ENCODE assay signal across 21 mouse cellular contexts in genomic region chr4:62484928-62485327, GRCm38 (mm10). TPM values are rescaled to one million over a fixed set of nuclear protein-coding genes. Genes with fewer than 3 reads are reported as not detected.
DNase-seq lines count a peak whose midpoint lies in the region; ATAC-seq and TF ChIP-seq lines count a peak whose summit lies in the region.
"Had no signal": no experiment of that assay in that cellular context is flagged by ENCODE, and none has a peak within 500 bp of the region (broad histone marks: within the 10 kb centered on the region; RNA-seq: fewer than 3 reads in every experiment).

No protein-coding gene starts in this region.

- no peak for DNase-seq in liver
- no peak for DNase-seq in G1E (ENCODE audit: low spot score)
- peak; percentile 20 for DNase-seq in thymus, postnatal 25 days
- no peak for DNase-seq in left cerebral cortex, adult 18-20 months (ENCODE audit: low spot score in 2 of 2)
- DNase-seq in left cerebral cortex, postnatal 4 days = no peak
- DNase-seq: adrenal gland, adult 8-10 months; cerebellum, adult 9-11 months; kidney, adult 11 months; midbrain, embryonic 14.5 days; spleen, adult 18-20 months had no signal

- H3K27ac ChIP-seq in liver, embryonic 15.5 days (replicated peaks) = peak overlapping the region; percentile 72; the same call in 1 of the 2 replicates
- peak overlapping the region; percentile 68 for H3K27ac ChIP-seq in intestine, postnatal 0 days (ENCODE audit: low read depth, low read length)
- H3K27ac ChIP-seq: embryonic facial prominence, embryonic 13.5 days; forebrain, embryonic 15.5 days; heart, embryonic 13.5 days; hindbrain, embryonic 14.5 days; kidney, postnatal 0 days had no signal

- TF ChIP-seq CTCF in G1E (IDR thresholded peaks at IDR 0.05; ENCODE audit: low read depth, low read length) = no peak
- no peak for TF ChIP-seq CTCF in intestine, postnatal 0 days (IDR thresholded peaks at IDR 0.05; ENCODE audit: low read depth)

- H3K27me3 ChIP-seq in liver, embryonic 15.5 days = peaks cover 29% of the 10 kb centered on the region
- no peaks in the 10 kb centered on the region for H3K27me3 ChIP-seq in G1E (ENCODE audit: insufficient read depth, low read length)
- no peaks in the 10 kb centered on the region for H3K27me3 ChIP-seq in intestine, postnatal 0 days (replicated peaks; ENCODE audit: control insufficient read depth, insufficient read depth, low read length)
- H3K27me3 ChIP-seq: Patski had no signal

- H3K4me3 ChIP-seq in liver, embryonic 15.5 days (replicated peaks) = no peak overlapping the region
- no peak overlapping the region; the same call in 1 of the 2 replicates for H3K4me3 ChIP-seq in G1E (ENCODE audit: low read depth, low read length)
- no peak overlapping the region for H3K4me3 ChIP-seq in intestine, postnatal 0 days (ENCODE audit: low read depth, low read length)
- H3K4me3 ChIP-seq: embryonic facial prominence, embryonic 13.5 days; forebrain, embryonic 15.5 days; heart, embryonic 13.5 days; megakaryocyte, embryonic 14.5 days; myocyte had no signal

- WGBS in liver, embryonic 15.5 days (ENCODE audit: insufficient replicate concordance) = 46% methylated on average over 3 of the region's 3 CpGs
- 86% methylated on average over 3 of the region's 3 CpGs for WGBS in intestine, postnatal 0 days

- H3K9me3 ChIP-seq in liver, embryonic 15.5 days (replicated peaks) = no peaks in the 10 kb centered on the region
- no peaks in the 10 kb centered on the region for H3K9me3 ChIP-seq in G1E (replicated peaks)
- no peaks in the 10 kb centered on the region for H3K9me3 ChIP-seq in intestine, postnatal 0 days (ENCODE audit: control insufficient read depth)
- H3K9me3 ChIP-seq: embryonic facial prominence, embryonic 13.5 days; forebrain, embryonic 15.5 days; heart, embryonic 13.5 days; megakaryocyte, embryonic 14.5 days had no signal

- intact Hi-C loops in left cerebral cortex, postnatal 4 days (cut with DNase I) = no loop called here

- no peak overlapping the region for H3K9ac ChIP-seq in liver, embryonic 15.5 days
- H3K9ac ChIP-seq in intestine, postnatal 0 days (ENCODE audit: low read depth, low read length) = no peak overlapping the region
- H3K9ac ChIP-seq: embryonic facial prominence, embryonic 13.5 days; forebrain, embryonic 15.5 days; heart, embryonic 13.5 days; hindbrain, embryonic 14.5 days had no signal

- H3K36me3 ChIP-seq in liver, embryonic 15.5 days (replicated peaks) = no peaks in the 10 kb centered on the region
- no peaks in the 10 kb centered on the region for H3K36me3 ChIP-seq in G1E (replicated peaks)
- no peaks in the 10 kb centered on the region for H3K36me3 ChIP-seq in intestine, postnatal 0 days (ENCODE audit: control insufficient read depth, insufficient read depth)
- H3K36me3 ChIP-seq: embryonic facial prominence, embryonic 13.5 days; forebrain, embryonic 15.5 days; heart, embryonic 13.5 days had no signal

- H3K4me1 ChIP-seq in liver, embryonic 15.5 days (replicated peaks) = peaks cover 32% of the 10 kb centered on the region
- peaks cover 22% of the 10 kb centered on the region for H3K4me1 ChIP-seq in G1E (ENCODE audit: insufficient read depth, low read depth, low read length)
- H3K4me1 ChIP-seq in intestine, postnatal 0 days (replicated peaks; ENCODE audit: control insufficient read depth, insufficient read depth, low read length) = peaks cover 7% of the 10 kb centered on the region; the same call in 1 of the 2 replicates

- H3K4me2 ChIP-seq in liver, embryonic 15.5 days = no peak overlapping the region
- no peak overlapping the region for H3K4me2 ChIP-seq in intestine, postnatal 0 days (replicated peaks; ENCODE audit: low read depth)
- H3K4me2 ChIP-seq: embryonic facial prominence, embryonic 13.5 days; forebrain, embryonic 15.5 days; heart, embryonic 13.5 days; hindbrain, embryonic 14.5 days had no signal

- no peak for ATAC-seq in liver, embryonic 15.5 days (ENCODE audit: insufficient read depth)
- peak; percentile 45 for ATAC-seq in G1E (ENCODE audit: extremely low read depth, insufficient number of reproducible peaks, low FRiP score, poor library complexity, severe bottlenecking)
- peak; percentile 57 for ATAC-seq in intestine, postnatal 0 days
- ATAC-seq: forebrain, embryonic 15.5 days; Patski had no signal

RNA-seq across cellular contexts. Expression of gene Bspry, which starts 5.1 kb away (rescaled TPM):
- polyA plus RNA-seq in liver, embryonic 15.5 days (2015; fragmentation: Nextera tagmentation; extraction: Ambion mirVana) = 0.22 and 0.32 TPM in 2 replicates
- 0.53 TPM in 1 of 2 replicates, not detected in the other for total RNA-seq in G1E (2014; fragmentation: Nextera tagmentation)
- 0.06 and 0.11 TPM in 2 replicates for total RNA-seq in G1E (2017)
- 0.09 TPM in 1 of 2 replicates, not detected in the other for polyA plus RNA-seq in G1E (2012)
- polyA plus RNA-seq in intestine, postnatal 0 days (2015; fragmentation: Nextera tagmentation; extraction: Ambion mirVana) = 14.7 and 20.5 TPM in 2 replicates
- under 1 TPM; 0.28 to 0.40 TPM for total RNA-seq in left cerebral cortex, adult 18-20 months (2021)
- total RNA-seq in left cerebral cortex, postnatal 4 days (2021) = under 1 TPM; 0.36 TPM
- total RNA-seq: heart, postnatal 25 days had no signal

RNA-seq across cellular contexts. Expression of gene Wdr31, which starts 14.2 kb away (rescaled TPM):
- polyA plus RNA-seq in liver, embryonic 15.5 days (2015; fragmentation: Nextera tagmentation; extraction: Ambion mirVana) = 0.86 and 0.88 TPM in 2 replicates
- total RNA-seq in G1E (2014; fragmentation: Nextera tagmentation) = 1.7 and 1.8 TPM in 2 replicates
- 0.70 and 2.0 TPM in 2 replicates for total RNA-seq in G1E (2017)
- 0.52 and 0.58 TPM in 2 replicates for polyA plus RNA-seq in G1E (2012)
- polyA plus RNA-seq in intestine, postnatal 0 days (2015; fragmentation: Nextera tagmentation; extraction: Ambion mirVana) = 1.6 and 1.8 TPM in 2 replicates
- total RNA-seq in left cerebral cortex, adult 18-20 months (2021) = 1 to 10 TPM; 8.5 to 8.7 TPM
- total RNA-seq in left cerebral cortex, postnatal 4 days (2021) = 10 to 100 TPM; 12.5 to 15.1 TPM

RNA-seq across cellular contexts. Expression of gene Hdhd3, which starts 18.3 kb away (rescaled TPM):
- polyA plus RNA-seq in liver, embryonic 15.5 days (2015; fragmentation: Nextera tagmentation; extraction: Ambion mirVana) = 7.8 and 9.6 TPM in 2 replicates
- total RNA-seq in G1E (2014; fragmentation: Nextera tagmentation) (1.8 and 2.3 TPM in 2 replicates), G1E (2017) (1.3 and 1.7 TPM in 2 replicates)
- 1.7 and 3.0 TPM in 2 replicates for polyA plus RNA-seq in G1E (2012)
- polyA plus RNA-seq in intestine, postnatal 0 days (2015; fragmentation: Nextera tagmentation; extraction: Ambion mirVana) = 125 and 145 TPM in 2 replicates
- total RNA-seq in left cerebral cortex, adult 18-20 months (2021) = 1 to 10 TPM; 8.9 to 9.0 TPM
- total RNA-seq in left cerebral cortex, postnatal 4 days (2021) = 1 to 10 TPM; 5.7 to 6.6 TPM

RNA-seq across cellular contexts. Expression of gene Alad, which starts 34.8 kb away (rescaled TPM):
- 582 and 589 TPM in 2 replicates for polyA plus RNA-seq in liver, embryonic 15.5 days (2015; fragmentation: Nextera tagmentation; extraction: Ambion mirVana)
- total RNA-seq in G1E (2014; fragmentation: Nextera tagmentation) (81.6 and 123 TPM in 2 replicates), G1E (2017) (49.4 and 53.1 TPM in 2 replicates)
- 196 and 200 TPM in 2 replicates for polyA plus RNA-seq in G1E (2012)
- polyA plus RNA-seq in intestine, postnatal 0 days (2015; fragmentation: Nextera tagmentation; extraction: Ambion mirVana) = 156 and 168 TPM in 2 replicates
- total RNA-seq in left cerebral cortex, adult 18-20 months (2021) = 10 to 100 TPM; 36.4 to 41.0 TPM
- 10 to 100 TPM; 35.3 to 36.8 TPM for total RNA-seq in left cerebral cortex, postnatal 4 days (2021)

RNA-seq across cellular contexts. Expression of gene Pole3, which starts 39.9 kb away (rescaled TPM):
- polyA plus RNA-seq in liver, embryonic 15.5 days (2015; fragmentation: Nextera tagmentation; extraction: Ambion mirVana) = 51.3 and 52.9 TPM in 2 replicates
- total RNA-seq in G1E (2014; fragmentation: Nextera tagmentation) (32.5 and 36.3 TPM in 2 replicates), G1E (2017) (71.7 and 73.9 TPM in 2 replicates)
- 37.2 and 40.9 TPM in 2 replicates for polyA plus RNA-seq in G1E (2012)
- polyA plus RNA-seq in intestine, postnatal 0 days (2015; fragmentation: Nextera tagmentation; extraction: Ambion mirVana) = 38.0 TPM in 2 replicates
- total RNA-seq in left cerebral cortex, adult 18-20 months (2021) = 10 to 100 TPM; 23.4 to 23.9 TPM
- 10 to 100 TPM; 32.4 to 36.6 TPM for total RNA-seq in left cerebral cortex, postnatal 4 days (2021)
